Mouse (Mus musculus): Measurements from ENCODE around the gene Tfdp2.

- TF ChIP-seq CTCF (IDR thresholded peaks at IDR 0.05; ENCODE audit: extremely low read depth, insufficient read depth, insufficient read length, insufficient replicate concordance): no peak
- TF ChIP-seq POLR2A (IDR thresholded peaks at IDR 0.05; ENCODE audit: low read depth, low read length): no peak
Observed at GRCm38 (mm10) chr9:96281497-96281896, 85.4 kb downstream of the Tfdp2 start.
